Mouse (Mus musculus) spleen, postnatal 10 days (tissue): ENCODE data around the gene 1700013F07Rik.
"Not testable (repeated sequence)": the region's sequence is repeated elsewhere in the genome, so short reads cannot be mapped to it uniquely, and the experiment has no call there.

Source experiments
- DNase-seq, 2 experiments: peaks; one replicate each; pipeline ENCODE4 v3.0.0; 2021 to 2022; ENCODE audit warnings: low spot score in 2 of 2

Gene 1700013F07Rik

GRCm38 (mm10) chr3:108533951-108534350 lies at the start of gene 1700013F07Rik:
Gene 1700013F07Rik (plus strand): TSS chr3:108534150.
- no peak for DNase-seq

- DNase-seq: no peak
These were observed 49.2 kb upstream of the 1700013F07Rik start for GRCm38 (mm10) chr3:108484749-108485148.

GRCm38 (mm10) chr3:108489968-108490367 lies 44.0 kb upstream of the 1700013F07Rik start:
- DNase-seq: peak in 1 of 2 experiments; percentile 25

- no peak for DNase-seq
These were observed 39.0 kb upstream of the 1700013F07Rik start for GRCm38 (mm10) chr3:108494861-108495474.

- no peak for DNase-seq
These were observed 38.5 kb upstream of the 1700013F07Rik start for GRCm38 (mm10) chr3:108495486-108495885.

- DNase-seq: no peak
These were observed 36.3 kb upstream of the 1700013F07Rik start for GRCm38 (mm10) chr3:108497602-108498001.

- DNase-seq: no peak
These were observed 34.1 kb upstream of the 1700013F07Rik start for GRCm38 (mm10) chr3:108499826-108500225.

- DNase-seq: not testable (repeated sequence)
These were observed 32.5 kb upstream of the 1700013F07Rik start for GRCm38 (mm10) chr3:108501411-108501810.

GRCm38 (mm10) chr3:108503908-108504307 lies 30.0 kb upstream of the 1700013F07Rik start:
- no peak for DNase-seq

- DNase-seq: peak; percentile 31 to 70
These were observed 25.0 kb upstream of the 1700013F07Rik start for GRCm38 (mm10) chr3:108508745-108509474.

GRCm38 (mm10) chr3:108510156-108510555 lies 23.8 kb upstream of the 1700013F07Rik start:
- DNase-seq: no peak

- no peak for DNase-seq
These were observed 23.1 kb upstream of the 1700013F07Rik start for GRCm38 (mm10) chr3:108510716-108511483.

- DNase-seq: no peak
These were observed 20.5 kb upstream of the 1700013F07Rik start for GRCm38 (mm10) chr3:108513465-108513864.

GRCm38 (mm10) chr3:108518276-108518675 lies 15.7 kb upstream of the 1700013F07Rik start:
- DNase-seq: no peak

GRCm38 (mm10) chr3:108523415-108523814 lies 10.5 kb upstream of the 1700013F07Rik start:
- DNase-seq: no peak

GRCm38 (mm10) chr3:108528489-108528888 lies 5.5 kb upstream of the 1700013F07Rik start:
- no peak for DNase-seq

- DNase-seq: no peak
These were observed 650 bp upstream of the 1700013F07Rik start for GRCm38 (mm10) chr3:108533114-108533885.

- DNase-seq: no peak
These were observed 2.1 kb downstream of the 1700013F07Rik start for GRCm38 (mm10) chr3:108535896-108536516.

- DNase-seq: peak in 1 of 2 experiments; percentile 34
These were observed 2.7 kb downstream of the 1700013F07Rik start, which contains the start of gene 5330417C22Rik for GRCm38 (mm10) chr3:108536517-108537260. Gene 5330417C22Rik (minus strand): TSS chr3:108536536.

- peak; percentile 70 to 87 for DNase-seq
These were observed 3.4 kb downstream of the 1700013F07Rik start for GRCm38 (mm10) chr3:108537303-108537702.
